Mouse (Mus musculus) embryo, embryonic 10.5 days (tissue): ENCODE measurements at regions not wholly inside any gene's neighbourhood (a gene's known extent, or its start where the extent isn't known, plus 50 kb on each side); places are given as distances from the start of the nearest gene placed in this dataset.
"Not testable (repeated sequence)": the region's sequence is repeated elsewhere in the genome, so short reads cannot be mapped to it uniquely, and the experiment has no call there.

Experiments used
- DNase-seq: peaks from one replicate; pipeline ENCODE4 v3.0.0-alpha.2; 2015; ENCODE audit warnings: low spot score

GRCm38 (mm10) chr13:85988633-85989032 lies 58.1 kb downstream of the Cox7c start:
- DNase-seq, result no peak

GRCm38 (mm10) chr13:85982089-85982488 lies 64.6 kb downstream of the Cox7c start:
- no peak for DNase-seq

GRCm38 (mm10) chr13:85964005-85964404 lies 82.7 kb downstream of the Cox7c start:
- not testable (repeated sequence) for DNase-seq

- DNase-seq, result no peak
Observed at GRCm38 (mm10) chr13:85955284-85955683, 91.4 kb downstream of the Cox7c start.

GRCm38 (mm10) chr13:85952896-85953295 lies 93.8 kb downstream of the Cox7c start:
- no peak for DNase-seq

- no peak for DNase-seq
Observed at GRCm38 (mm10) chr13:85926825-85927737, 119.6 kb downstream of the Cox7c start.

- DNase-seq, result no peak
Observed at GRCm38 (mm10) chr13:85926323-85926722, 120.4 kb downstream of the Cox7c start.

- DNase-seq, result no peak
Observed at GRCm38 (mm10) chr13:85922696-85923095, 124.0 kb downstream of the Cox7c start.

- no peak for DNase-seq
Observed at GRCm38 (mm10) chr13:85901796-85902195, 144.9 kb downstream of the Cox7c start.

GRCm38 (mm10) chr13:85897656-85898055 lies 149.0 kb downstream of the Cox7c start:
- no peak for DNase-seq

GRCm38 (mm10) chr13:85895141-85895540 lies 151.6 kb downstream of the Cox7c start:
- DNase-seq, result peak; percentile 18

- not testable (repeated sequence) for DNase-seq
Observed at GRCm38 (mm10) chr13:85889846-85890245, 156.9 kb downstream of the Cox7c start.

GRCm38 (mm10) chr13:85882817-85883216 lies 163.9 kb downstream of the Cox7c start:
- no peak for DNase-seq

- no peak for DNase-seq
Observed at GRCm38 (mm10) chr13:85863745-85864144, 183.0 kb downstream of the Cox7c start.

GRCm38 (mm10) chr13:85848276-85848675 lies 198.4 kb downstream of the Cox7c start:
- no peak for DNase-seq

- DNase-seq, result no peak
Observed at GRCm38 (mm10) chr13:85829894-85830293, 216.8 kb downstream of the Cox7c start.
